In genomic region chr15:77068439-77068861, GRCm38 (mm10) we compare ENCODE assay signal across 9 mouse cellular contexts. TPM values are rescaled to one million over a fixed set of nuclear protein-coding genes. Genes with fewer than 3 reads are reported as not detected.
DNase-seq lines count a peak whose midpoint lies in the region; ATAC-seq and TF ChIP-seq lines count a peak whose summit lies in the region.
"Had no signal": no experiment of that assay in that cellular context is flagged by ENCODE, and none has a peak within 500 bp of the region (broad histone marks: within the 10 kb centered on the region; RNA-seq: fewer than 3 reads in every experiment).

No protein-coding gene starts in this region.

- no peak overlapping the region for H3K9ac ChIP-seq in intestine, postnatal 0 days (ENCODE audit: low read depth, low read length)
- H3K9ac ChIP-seq in intestine, embryonic 16.5 days (ENCODE audit: low read depth, low read length), result no peak overlapping the region
- H3K9ac ChIP-seq in heart, embryonic 12.5 days, result no peak overlapping the region; the same call in 1 of the 2 replicates

- H3K9me3 ChIP-seq in intestine, postnatal 0 days (ENCODE audit: control insufficient read depth), result no peaks in the 10 kb centered on the region
- H3K9me3 ChIP-seq in intestine, embryonic 16.5 days (ENCODE audit: control insufficient read depth, low read length), result no peaks in the 10 kb centered on the region
- no peaks in the 10 kb centered on the region for H3K9me3 ChIP-seq in heart, embryonic 12.5 days (replicated peaks)

- no peak overlapping the region for H3K4me3 ChIP-seq in intestine, postnatal 0 days (ENCODE audit: low read depth, low read length)
- H3K4me3 ChIP-seq in intestine, embryonic 16.5 days (ENCODE audit: low read length), result no peak overlapping the region
- no peak overlapping the region for H3K4me3 ChIP-seq in heart, embryonic 12.5 days

- no peak for ATAC-seq in intestine, postnatal 0 days
- no peak for ATAC-seq in intestine, embryonic 16.5 days
- ATAC-seq in heart, embryonic 12.5 days (ENCODE audit: insufficient number of reproducible peaks, low FRiP score), result peak; percentile 54

- H3K27me3 ChIP-seq in intestine, postnatal 0 days (replicated peaks; ENCODE audit: control insufficient read depth, insufficient read depth, low read length), result no peaks in the 10 kb centered on the region
- no peaks in the 10 kb centered on the region for H3K27me3 ChIP-seq in intestine, embryonic 16.5 days (replicated peaks; ENCODE audit: control insufficient read depth, insufficient read depth, low read length)
- H3K27me3 ChIP-seq in heart, embryonic 12.5 days (replicated peaks), result no peaks in the 10 kb centered on the region

- TF ChIP-seq CTCF in intestine, postnatal 0 days (IDR thresholded peaks at IDR 0.05; ENCODE audit: low read depth), result peak; percentile 63

- peak overlapping the region; percentile 7; the same call in 1 of the 2 replicates for H3K27ac ChIP-seq in intestine, postnatal 0 days (ENCODE audit: low read depth, low read length)
- H3K27ac ChIP-seq in intestine, embryonic 16.5 days (ENCODE audit: low read length), result no peak overlapping the region
- peak overlapping the region; percentile 67 for H3K27ac ChIP-seq in heart, embryonic 12.5 days (ENCODE audit: poor library complexity, severe bottlenecking)

- no peak overlapping the region for H3K4me2 ChIP-seq in intestine, postnatal 0 days (replicated peaks; ENCODE audit: low read depth)
- no peak overlapping the region for H3K4me2 ChIP-seq in intestine, embryonic 16.5 days (ENCODE audit: low read depth, low read length)
- no peak overlapping the region for H3K4me2 ChIP-seq in heart, embryonic 12.5 days

- peak; percentile 14 for DNase-seq in retina, postnatal 1 day
- no peak for DNase-seq in retina, embryonic 14.5 days (ENCODE audit: low spot score)
- peak; percentile 32 for DNase-seq in testis, postnatal 14 days (ENCODE audit: low spot score)
- no peak for DNase-seq in layer of hippocampus, postnatal 25 days (ENCODE audit: extremely low spot score in 1 of 2, low spot score in 1 of 2)

- H3K36me3 ChIP-seq in intestine, postnatal 0 days (ENCODE audit: control insufficient read depth, insufficient read depth), result no peaks in the 10 kb centered on the region
- no peaks in the 10 kb centered on the region for H3K36me3 ChIP-seq in intestine, embryonic 16.5 days (ENCODE audit: control insufficient read depth, insufficient read depth, low read length)
- H3K36me3 ChIP-seq in heart, embryonic 12.5 days, result no peaks in the 10 kb centered on the region

- 62% methylated on average over 3 of the region's 3 CpGs for WGBS in intestine, postnatal 0 days
- 59% methylated on average over 3 of the region's 3 CpGs for WGBS in intestine, embryonic 16.5 days
- WGBS in heart, embryonic 12.5 days, result 34% methylated on average over 3 of the region's 3 CpGs

- H3K4me1 ChIP-seq in intestine, postnatal 0 days (replicated peaks; ENCODE audit: control insufficient read depth, insufficient read depth, low read length), result peaks cover 12% of the 10 kb centered on the region; the same call in 1 of the 2 replicates
- H3K4me1 ChIP-seq in intestine, embryonic 16.5 days (ENCODE audit: control insufficient read depth, insufficient read depth, low read length), result peaks cover 16% of the 10 kb centered on the region; the same call in 1 of the 2 replicates
- peaks cover 34% of the 10 kb centered on the region for H3K4me1 ChIP-seq in heart, embryonic 12.5 days (replicated peaks)

RNA-seq across cellular contexts. Expression of gene Mb, which starts 18.0 kb away (rescaled TPM):
- polyA plus RNA-seq in intestine, postnatal 0 days (2015; fragmentation: Nextera tagmentation; extraction: Ambion mirVana), result 0.16 and 0.24 TPM in 2 replicates
- polyA plus RNA-seq in intestine, embryonic 16.5 days (2015; fragmentation: Nextera tagmentation; extraction: Ambion mirVana), result 0.48 and 0.56 TPM in 2 replicates
- polyA plus RNA-seq in heart, embryonic 12.5 days (2016; fragmentation: Nextera tagmentation; extraction: Ambion mirVana), result 209 and 214 TPM in 2 replicates
- under 1 TPM in 1 of 2 experiments, not detected in 1; 0.52 TPM for total RNA-seq in layer of hippocampus, postnatal 25 days (2021)
- total RNA-seq: left cerebral cortex, adult 18-20 months; monocyte, adult 5-6 weeks had no signal

RNA-seq across cellular contexts. Expression of gene Apol6, which starts 23.9 kb away (rescaled TPM):
- 0.67 and 1.3 TPM in 2 replicates for polyA plus RNA-seq in intestine, postnatal 0 days (2015; fragmentation: Nextera tagmentation; extraction: Ambion mirVana)
- polyA plus RNA-seq in intestine, embryonic 16.5 days (2015; fragmentation: Nextera tagmentation; extraction: Ambion mirVana), result 0.38 and 0.42 TPM in 2 replicates
- 0.36 TPM in 1 of 2 replicates, not detected in the other for polyA plus RNA-seq in heart, embryonic 12.5 days (2016; fragmentation: Nextera tagmentation; extraction: Ambion mirVana)
- total RNA-seq in layer of hippocampus, postnatal 25 days (2021), result not detected
- total RNA-seq: monocyte, adult 5-6 weeks had no signal

Comparison
In these comparisons a context has a peak if more than half of its experiments do, and no peak if none do; other contexts are left out.
1. DNase-seq: peak in retina, postnatal 1 day (single experiment) and testis, postnatal 14 days (single experiment); none in retina, embryonic 14.5 days (single experiment) and layer of hippocampus, postnatal 25 days (0 of 2).
2. RNA of gene Mb, which starts 18.0 kb away (polyA plus RNA-seq): 209 to 214 TPM in heart, embryonic 12.5 days; 0.48 to 0.56 TPM in intestine, embryonic 16.5 days and 0.16 to 0.24 TPM in intestine, postnatal 0 days; every median in the first group is over 100 times any median in the second.